Mouse (Mus musculus): ENCODE measurements around the gene Mgst3. TPM values are rescaled to one million over a fixed set of nuclear protein-coding genes. Genes with fewer than 3 reads are reported as not detected.

Mgst3 gene
- polyA plus RNA-seq, 1 experiment from 2014 or later: 46.6 TPM

DNA sequence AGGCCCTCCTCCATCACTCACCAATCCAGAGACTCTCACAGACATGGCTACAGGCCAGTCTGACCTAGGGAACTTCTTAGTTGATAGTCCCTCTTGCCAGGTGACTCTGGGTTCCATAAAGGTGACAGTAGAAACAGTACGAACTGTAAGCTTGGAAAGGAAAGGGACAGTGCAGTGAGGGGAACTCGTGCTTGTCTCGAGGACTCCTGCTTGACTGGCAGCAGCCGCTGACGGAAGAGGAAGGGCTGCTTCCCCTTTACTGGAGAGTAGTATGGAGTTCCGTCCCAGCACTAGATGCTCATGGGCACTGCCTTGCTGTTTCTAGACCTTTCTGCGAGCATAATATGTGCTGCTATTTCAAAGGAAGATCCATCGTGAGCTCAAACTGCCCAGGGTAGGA, 62.5 kb downstream of the Mgst3 start:
- 90% methylated on average over 8 of the region's 8 CpGs for WGBS
- no peak overlapping the region for H3K4me3 ChIP-seq (ENCODE audit: low read depth, low read length)
- no peak overlapping the region for H3K27ac ChIP-seq (ENCODE audit: low read depth)
- no peaks in the 10 kb centered on the region for H3K27me3 ChIP-seq (ENCODE audit: insufficient read depth, low read length)
- DNase-seq: no peak
- no peaks in the 10 kb centered on the region for H3K4me1 ChIP-seq (ENCODE audit: insufficient read depth)
- no peak overlapping the region for H3K9ac ChIP-seq
- H3K36me3 ChIP-seq (ENCODE audit: insufficient read depth): peaks cover 59% of the 10 kb centered on the region
- no peak for ATAC-seq (ENCODE audit: insufficient read depth)
- TF ChIP-seq CTCF (IDR thresholded peaks at IDR 0.05; ENCODE audit: low read depth): no peak
- H3K4me2 ChIP-seq: no peak overlapping the region
- no peaks in the 10 kb centered on the region for H3K9me3 ChIP-seq (ENCODE audit: low read depth, low read length)

- no peak overlapping the region for H3K4me3 ChIP-seq (ENCODE audit: low read depth, low read length)
- TF ChIP-seq CTCF (IDR thresholded peaks at IDR 0.05; ENCODE audit: low read depth): no peak
- no peak overlapping the region for H3K9ac ChIP-seq
- H3K27me3 ChIP-seq (ENCODE audit: insufficient read depth, low read length): no peaks in the 10 kb centered on the region
- no peaks in the 10 kb centered on the region for H3K9me3 ChIP-seq (ENCODE audit: low read depth, low read length)
- ATAC-seq (ENCODE audit: insufficient read depth): no peak
- no peak overlapping the region for H3K4me2 ChIP-seq
- H3K27ac ChIP-seq (ENCODE audit: low read depth): no peak overlapping the region
- H3K36me3 ChIP-seq (ENCODE audit: insufficient read depth): peaks cover 69% of the 10 kb centered on the region
- DNase-seq: no peak
- WGBS: 85% methylated on average over 6 of the region's 6 CpGs
- H3K4me1 ChIP-seq (ENCODE audit: insufficient read depth): no peaks in the 10 kb centered on the region
Observed at GRCm38 (mm10) chr1:167328776-167329175, 64.9 kb downstream of the Mgst3 start.

Small RNA genes within 50 kb of the gene (microRNA-seq; reads per million reads assigned to microRNA genes)
- gene Gm25911 (ENCODE audit: borderline number of aligned reads): not detected

Other genes starting within 250 kb of the Mgst3 start
- 98.3 and 98.8 TPM in 2 replicates for gene Uck2, start 108.5 kb downstream of the Mgst3 start, polyA plus RNA-seq (2014; fragmentation: Nextera tagmentation; extraction: Ambion mirVana)
- gene Tmco1, start 85.5 kb downstream of the Mgst3 start, polyA plus RNA-seq (2014; fragmentation: Nextera tagmentation; extraction: Ambion mirVana): 91.5 and 93.1 TPM in 2 replicates
- 44.0 and 46.2 TPM in 2 replicates for gene Aldh9a1, start 43.9 kb downstream of the Mgst3 start, polyA plus RNA-seq (2014; fragmentation: Nextera tagmentation; extraction: Ambion mirVana)
- 0.43 and 0.96 TPM in 2 replicates for gene Lrrc52, start 72.9 kb upstream of the Mgst3 start, polyA plus RNA-seq (2014; fragmentation: Nextera tagmentation; extraction: Ambion mirVana)
- gene Rxrg, start 204.5 kb upstream of the Mgst3 start, polyA plus RNA-seq (2014; fragmentation: Nextera tagmentation; extraction: Ambion mirVana): 0.72 and 0.84 TPM in 2 replicates

All from lung, embryonic 14.5 days (tissue).